Mouse (Mus musculus): Measurements from ENCODE around the gene Olfm2. TPM values are rescaled to one million over a fixed set of nuclear protein-coding genes. Genes with fewer than 3 reads are reported as not detected.

Gene Olfm2
- polyA plus RNA-seq, 1 experiment from 2014 or later: 3.3 TPM

GRCm38 (mm10) chr9:20666510-20667034 lies 79.6 kb downstream of the Olfm2 start:
- Histone ChIP-seq H3K27me3 (no peaks in the 10 kb centered on the region), H3K4me1 (replicated peaks) (peaks cover 12% of the 10 kb centered on the region), H3K4me3 (replicated peaks) (no peak overlapping the region), H3K27ac (no peak overlapping the region), H3K9ac (replicated peaks) (no peak overlapping the region), H3K4me2 (no peak overlapping the region), H3K9me3 (no peaks in the 10 kb centered on the region), H3K36me3 (peaks cover 37% of the 10 kb centered on the region)
- WGBS: 12% methylated on average over 7 of the region's 7 CpGs
- no peak for ATAC-seq (ENCODE audit: insufficient number of reproducible peaks, insufficient read depth, low FRiP score, low TSS enrichment, low read depth)

- Histone ChIP-seq H3K27ac (no peak overlapping the region), H3K36me3 (peaks cover 43% of the 10 kb centered on the region)
- WGBS: 31% methylated on average over 8 of the region's 8 CpGs
Observed at GRCm38 (mm10) chr9:20665925-20666324, 80.2 kb downstream of the Olfm2 start.

GRCm38 (mm10) chr9:20664982-20665637 lies 81.0 kb downstream of the Olfm2 start:
- no peak for ATAC-seq (ENCODE audit: insufficient number of reproducible peaks, insufficient read depth, low FRiP score, low TSS enrichment, low read depth)
- Histone ChIP-seq H3K36me3 (peaks cover 51% of the 10 kb centered on the region), H3K27ac (no peak overlapping the region), H3K4me1 (replicated peaks) (peaks cover 12% of the 10 kb centered on the region), H3K4me3 (replicated peaks) (no peak overlapping the region), H3K27me3 (no peaks in the 10 kb centered on the region), H3K4me2 (no peak overlapping the region), H3K9ac (replicated peaks) (no peak overlapping the region), H3K9me3 (no peaks in the 10 kb centered on the region)
- 76% methylated on average over 5 of the region's 5 CpGs for WGBS

More at GRCm38 (mm10) chr9:20665925-20666324, 80.2 kb downstream of the Olfm2 start:
- Histone ChIP-seq H3K27me3 (no peaks in the 10 kb centered on the region), H3K4me1 (replicated peaks) (peaks cover 12% of the 10 kb centered on the region), H3K9ac (replicated peaks) (no peak overlapping the region), H3K4me2 (no peak overlapping the region), H3K4me3 (replicated peaks) (no peak overlapping the region), H3K9me3 (no peaks in the 10 kb centered on the region)
- ATAC-seq (ENCODE audit: insufficient number of reproducible peaks, insufficient read depth, low FRiP score, low TSS enrichment, low read depth): no peak

GRCm38 (mm10) chr9:20664366-20664765 lies 81.8 kb downstream of the Olfm2 start:
- peaks cover 58% of the 10 kb centered on the region for H3K36me3 ChIP-seq
- no peak for ATAC-seq (ENCODE audit: insufficient number of reproducible peaks, insufficient read depth, low FRiP score, low TSS enrichment, low read depth)
- H3K4me1 ChIP-seq (replicated peaks): peaks cover 12% of the 10 kb centered on the region
- H3K4me3 ChIP-seq (replicated peaks): no peak overlapping the region
- no peaks in the 10 kb centered on the region for H3K27me3 ChIP-seq
- no peak overlapping the region for H3K27ac ChIP-seq
- no peak overlapping the region for H3K9ac ChIP-seq (replicated peaks)
- WGBS: 56% methylated on average over 2 of the region's 2 CpGs
- H3K9me3 ChIP-seq: no peaks in the 10 kb centered on the region
- no peak overlapping the region for H3K4me2 ChIP-seq

- no peak overlapping the region for H3K4me3 ChIP-seq (replicated peaks)
- H3K36me3 ChIP-seq: peaks cover 62% of the 10 kb centered on the region
- H3K4me2 ChIP-seq: no peak overlapping the region
- H3K27me3 ChIP-seq: no peaks in the 10 kb centered on the region
- H3K4me1 ChIP-seq (replicated peaks): peaks cover 12% of the 10 kb centered on the region
- no peaks in the 10 kb centered on the region for H3K9me3 ChIP-seq
- H3K27ac ChIP-seq: no peak overlapping the region
- no peak overlapping the region for H3K9ac ChIP-seq (replicated peaks)
- ATAC-seq (ENCODE audit: insufficient number of reproducible peaks, insufficient read depth, low FRiP score, low TSS enrichment, low read depth): no peak
- WGBS: 87% methylated on average over 2 of the region's 2 CpGs
Observed at GRCm38 (mm10) chr9:20663956-20664355, 82.2 kb downstream of the Olfm2 start.

- WGBS: 86% methylated on average over 8 of the region's 8 CpGs
- Histone ChIP-seq H3K4me2 (no peak overlapping the region), H3K36me3 (peaks cover 73% of the 10 kb centered on the region), H3K27ac (no peak overlapping the region), H3K9me3 (no peaks in the 10 kb centered on the region), H3K27me3 (no peaks in the 10 kb centered on the region), H3K9ac (replicated peaks) (0 out of 2 replicates have a peak overlapping the region, but pooled peaks have one; percentile 9), H3K4me1 (replicated peaks) (peaks cover 12% of the 10 kb centered on the region), H3K4me3 (replicated peaks) (no peak overlapping the region)
- no peak for ATAC-seq (ENCODE audit: insufficient number of reproducible peaks, insufficient read depth, low FRiP score, low TSS enrichment, low read depth)
Observed at GRCm38 (mm10) chr9:20662874-20663273, 83.3 kb downstream of the Olfm2 start.

- Histone ChIP-seq H3K27ac (no peak overlapping the region), H3K4me1 (replicated peaks) (peaks cover 12% of the 10 kb centered on the region), H3K4me3 (replicated peaks) (no peak overlapping the region), H3K9ac (replicated peaks) (no peak overlapping the region), H3K9me3 (no peaks in the 10 kb centered on the region), H3K4me2 (no peak overlapping the region), H3K36me3 (peaks cover 79% of the 10 kb centered on the region), H3K27me3 (no peaks in the 10 kb centered on the region)
- ATAC-seq (ENCODE audit: insufficient number of reproducible peaks, insufficient read depth, low FRiP score, low TSS enrichment, low read depth): no peak
- 51% methylated on average over 3 of the region's 3 CpGs for WGBS
Observed at GRCm38 (mm10) chr9:20662325-20662724, 83.8 kb downstream of the Olfm2 start.

- Histone ChIP-seq H3K4me3 (replicated peaks) (no peak overlapping the region), H3K36me3 (peaks cover 90% of the 10 kb centered on the region), H3K9me3 (no peaks in the 10 kb centered on the region), H3K4me2 (no peak overlapping the region), H3K9ac (replicated peaks) (no peak overlapping the region), H3K4me1 (replicated peaks) (peaks cover 13% of the 10 kb centered on the region), H3K27ac (no peak overlapping the region), H3K27me3 (no peaks in the 10 kb centered on the region)
- 89% methylated on average over 3 of the region's 3 CpGs for WGBS
- no peak for ATAC-seq (ENCODE audit: insufficient number of reproducible peaks, insufficient read depth, low FRiP score, low TSS enrichment, low read depth)
Observed at GRCm38 (mm10) chr9:20657546-20657945, 88.6 kb downstream of the Olfm2 start.

GRCm38 (mm10) chr9:20653859-20654258 lies 92.3 kb downstream of the Olfm2 start:
- Histone ChIP-seq H3K4me3 (replicated peaks) (no peak overlapping the region), H3K4me1 (replicated peaks) (peaks cover 19% of the 10 kb centered on the region), H3K27ac (no peak overlapping the region), H3K9me3 (no peaks in the 10 kb centered on the region), H3K4me2 (peak overlapping the region; percentile 79; the same call in 1 of the 2 replicates), H3K36me3 (peaks cover 60% of the 10 kb centered on the region), H3K27me3 (no peaks in the 10 kb centered on the region), H3K9ac (replicated peaks) (no peak overlapping the region)
- 83% methylated on average over 3 of the region's 3 CpGs for WGBS
- ATAC-seq (ENCODE audit: insufficient number of reproducible peaks, insufficient read depth, low FRiP score, low TSS enrichment, low read depth): no peak

GRCm38 (mm10) chr9:20652260-20652658 lies 93.9 kb downstream of the Olfm2 start:
- Histone ChIP-seq H3K27me3 (no peaks in the 10 kb centered on the region), H3K9ac (replicated peaks) (peak overlapping the region; percentile 88), H3K9me3 (no peaks in the 10 kb centered on the region), H3K36me3 (peaks cover 59% of the 10 kb centered on the region), H3K4me2 (peak overlapping the region; percentile 79), H3K4me1 (replicated peaks) (peaks cover 19% of the 10 kb centered on the region), H3K27ac (0 out of 2 replicates have a peak overlapping the region, but pooled peaks have one; percentile 4), H3K4me3 (replicated peaks) (peak overlapping the region; percentile 93)
- ATAC-seq (ENCODE audit: insufficient number of reproducible peaks, insufficient read depth, low FRiP score, low TSS enrichment, low read depth): no peak; the same call in none of the 2 replicates
- WGBS: under 1% methylated on average over 25 of the region's 25 CpGs

- H3K4me1 ChIP-seq (replicated peaks): peaks cover 19% of the 10 kb centered on the region
- no peaks in the 10 kb centered on the region for H3K27me3 ChIP-seq
- peak within 1 kb of the TSS; percentile 79 for H3K4me2 ChIP-seq
- no peaks in the 10 kb centered on the region for H3K9me3 ChIP-seq
- peak within 1 kb of the TSS; percentile 88 for H3K9ac ChIP-seq (replicated peaks)
- peak; percentile 100 for ATAC-seq (ENCODE audit: insufficient number of reproducible peaks, insufficient read depth, low FRiP score, low TSS enrichment, low read depth)
- under 1% methylated on average over 45 of the region's 45 CpGs for WGBS
- H3K4me3 ChIP-seq (replicated peaks): peak within 1 kb of the TSS; percentile 93
- H3K36me3 ChIP-seq: peaks cover 59% of the 10 kb centered on the region
- H3K27ac ChIP-seq: 0 out of 2 replicates have a peak within 1 kb of the TSS, but pooled peaks have one; percentile 4
Observed at GRCm38 (mm10) chr9:20651602-20652259, 94.4 kb downstream of the Olfm2 start, which contains the start of gene Pin1. Gene Pin1, plus strand, starts transcription at chr9:20652095.
